Mouse (Mus musculus): ENCODE measurements around the gene Rec114. TPM values are rescaled to one million over a fixed set of nuclear protein-coding genes. Genes with fewer than 3 reads are reported as not detected.
A peak's percentile ranks its signal among the peaks of the same experiment; 100 is the strongest.

Rec114 gene
- total and polyA plus RNA-seq, 2 experiments from 2014 or later: 2.0 to 6.7 TPM

GRCm38 (mm10) chr9:58662007-58662406, 81.8 kb downstream of the Rec114 start:
- no peak overlapping the region for H3K4me3 ChIP-seq (ENCODE audit: low read length)
- TF ChIP-seq CTCF (IDR thresholded peaks at IDR 0.05; ENCODE audit: low read depth): 0 out of 2 replicates have a peak, but pooled peaks have one; percentile 14
- DNase-seq (ENCODE audit: low spot score): no peak
- no peak overlapping the region for H3K4me2 ChIP-seq (ENCODE audit: low read depth, low read length)
- ATAC-seq: no peak
- WGBS: 86% methylated on average over 4 of the region's 4 CpGs
- peaks cover 2% of the 10 kb centered on the region; the same call in 1 of the 2 replicates for H3K36me3 ChIP-seq (ENCODE audit: insufficient read depth, low read length)
- H3K9me3 ChIP-seq (ENCODE audit: low read length): no peaks in the 10 kb centered on the region
- no peak overlapping the region for H3K27ac ChIP-seq
- no peaks in the 10 kb centered on the region for H3K4me1 ChIP-seq (ENCODE audit: insufficient read depth, low read length)
- H3K27me3 ChIP-seq (ENCODE audit: insufficient read depth, low read length): no peaks in the 10 kb centered on the region
- no peak overlapping the region for H3K9ac ChIP-seq (replicated peaks; ENCODE audit: low read length)

GRCm38 (mm10) chr9:58660673-58661072, 83.1 kb downstream of the Rec114 start:
- Histone ChIP-seq H3K4me1 (ENCODE audit: insufficient read depth, low read length) (no peaks in the 10 kb centered on the region), H3K36me3 (ENCODE audit: insufficient read depth, low read length) (peaks cover 4% of the 10 kb centered on the region; the same call in 1 of the 2 replicates), H3K4me2 (ENCODE audit: low read depth, low read length) (no peak overlapping the region), H3K4me3 (ENCODE audit: low read length) (no peak overlapping the region), H3K9ac (replicated peaks; ENCODE audit: low read length) (no peak overlapping the region), H3K27me3 (ENCODE audit: insufficient read depth, low read length) (no peaks in the 10 kb centered on the region), H3K9me3 (ENCODE audit: low read length) (no peaks in the 10 kb centered on the region), H3K27ac (no peak overlapping the region)
- no peak for TF ChIP-seq CTCF (IDR thresholded peaks at IDR 0.05; ENCODE audit: low read depth)
- 91% methylated on average over 3 of the region's 3 CpGs for WGBS
- no peak for DNase-seq (ENCODE audit: low spot score)
- no peak for ATAC-seq

GRCm38 (mm10) chr9:58659989-58660388, 83.8 kb downstream of the Rec114 start:
- Histone ChIP-seq H3K36me3 (ENCODE audit: insufficient read depth, low read length) (peaks cover 4% of the 10 kb centered on the region; the same call in 1 of the 2 replicates), H3K27ac (no peak overlapping the region), H3K4me1 (ENCODE audit: insufficient read depth, low read length) (no peaks in the 10 kb centered on the region), H3K4me2 (ENCODE audit: low read depth, low read length) (no peak overlapping the region), H3K9me3 (ENCODE audit: low read length) (no peaks in the 10 kb centered on the region), H3K4me3 (ENCODE audit: low read length) (no peak overlapping the region), H3K9ac (replicated peaks; ENCODE audit: low read length) (no peak overlapping the region), H3K27me3 (ENCODE audit: insufficient read depth, low read length) (no peaks in the 10 kb centered on the region)
- no peak for TF ChIP-seq CTCF (IDR thresholded peaks at IDR 0.05; ENCODE audit: low read depth)
- ATAC-seq (no peak), DNase-seq (ENCODE audit: low spot score) (no peak)
- 81% methylated on average over 9 of the region's 9 CpGs for WGBS

DNA sequence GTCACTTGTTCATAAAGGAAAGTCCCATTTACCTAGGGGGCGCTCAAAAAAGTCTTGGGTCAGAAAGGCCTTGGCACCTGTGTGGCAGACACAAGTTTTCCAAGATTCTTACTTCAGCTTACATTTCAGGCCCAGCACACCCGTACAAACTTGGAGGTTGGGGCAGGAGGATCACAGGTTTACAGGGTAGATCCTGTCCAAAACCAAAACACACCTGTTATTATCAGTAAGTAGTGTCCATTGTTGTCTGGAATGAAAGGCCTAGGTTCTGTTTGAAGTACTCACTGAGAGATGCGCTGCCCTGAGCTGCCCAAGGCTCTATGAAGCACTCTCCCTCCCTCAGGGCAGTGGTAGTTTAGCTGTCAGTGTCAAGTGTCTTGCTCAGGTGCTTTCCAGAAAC, 84.4 kb downstream of the Rec114 start:
- no peak for TF ChIP-seq CTCF (IDR thresholded peaks at IDR 0.05; ENCODE audit: low read depth)
- Histone ChIP-seq H3K4me3 (ENCODE audit: low read length) (no peak overlapping the region), H3K27ac (no peak overlapping the region), H3K9me3 (ENCODE audit: low read length) (no peaks in the 10 kb centered on the region), H3K9ac (replicated peaks; ENCODE audit: low read length) (no peak overlapping the region), H3K4me2 (ENCODE audit: low read depth, low read length) (no peak overlapping the region), H3K36me3 (ENCODE audit: insufficient read depth, low read length) (peaks cover 4% of the 10 kb centered on the region; the same call in 1 of the 2 replicates), H3K27me3 (ENCODE audit: insufficient read depth, low read length) (no peaks in the 10 kb centered on the region), H3K4me1 (ENCODE audit: insufficient read depth, low read length) (no peaks in the 10 kb centered on the region)
- DNase-seq (ENCODE audit: low spot score) (no peak), ATAC-seq (no peak)
- WGBS: 91% methylated on average over 3 of the region's 3 CpGs

DNA sequence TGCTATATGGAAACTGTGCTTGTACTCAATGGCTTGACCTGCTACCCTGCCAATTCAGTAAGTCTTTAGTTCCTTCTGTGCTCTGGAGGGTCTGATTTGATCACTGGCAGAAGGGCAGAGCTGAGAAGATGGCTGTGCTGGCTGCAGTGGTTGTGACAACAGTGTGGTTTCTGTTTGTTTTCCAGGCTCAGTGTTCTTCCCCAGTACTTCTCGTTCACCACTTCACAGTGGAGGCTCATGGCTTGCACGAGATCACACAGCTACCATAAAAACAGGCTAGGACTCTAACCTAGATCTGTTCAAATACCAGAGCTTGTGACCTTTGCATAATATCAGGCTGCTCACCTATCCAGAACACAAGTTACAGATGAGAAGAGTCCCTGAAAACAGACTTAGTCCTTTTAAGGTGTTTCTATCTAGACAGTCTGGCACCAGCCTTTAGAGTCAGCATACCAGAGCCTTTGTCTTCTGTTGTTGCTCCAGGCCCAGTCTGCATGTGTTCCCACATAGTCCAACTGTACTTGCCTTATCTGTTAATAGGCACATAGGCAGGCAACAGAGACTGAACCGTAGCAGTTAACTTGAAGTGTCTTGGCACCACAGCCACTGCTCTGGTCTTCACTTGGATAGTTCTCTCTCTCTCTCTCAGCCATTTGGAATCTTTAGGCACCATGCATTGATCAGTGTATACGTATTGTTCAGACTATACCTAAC, 85.0 kb downstream of the Rec114 start:
- Histone ChIP-seq H3K27me3 (ENCODE audit: insufficient read depth, low read length) (no peaks in the 10 kb centered on the region), H3K4me3 (ENCODE audit: low read length) (no peak overlapping the region), H3K9ac (replicated peaks; ENCODE audit: low read length) (no peak overlapping the region), H3K4me2 (ENCODE audit: low read depth, low read length) (no peak overlapping the region), H3K9me3 (ENCODE audit: low read length) (no peaks in the 10 kb centered on the region), H3K27ac (no peak overlapping the region), H3K4me1 (ENCODE audit: insufficient read depth, low read length) (no peaks in the 10 kb centered on the region), H3K36me3 (ENCODE audit: insufficient read depth, low read length) (peaks cover 4% of the 10 kb centered on the region; the same call in 1 of the 2 replicates)
- TF ChIP-seq CTCF (IDR thresholded peaks at IDR 0.05; ENCODE audit: low read depth): no peak
- ATAC-seq: no peak
- WGBS: 94% methylated on average over 4 of the region's 4 CpGs
- no peak for DNase-seq (ENCODE audit: low spot score)

- H3K27ac ChIP-seq: no peak overlapping the region
- 89% methylated on average over 5 of the region's 5 CpGs for WGBS
- peaks cover 4% of the 10 kb centered on the region; the same call in 1 of the 2 replicates for H3K36me3 ChIP-seq (ENCODE audit: insufficient read depth, low read length)
- DNase-seq (ENCODE audit: low spot score) (no peak), ATAC-seq (no peak)
- no peak for TF ChIP-seq CTCF (IDR thresholded peaks at IDR 0.05; ENCODE audit: low read depth)
- H3K9ac ChIP-seq (replicated peaks; ENCODE audit: low read length): no peak overlapping the region
- no peak overlapping the region for H3K4me3 ChIP-seq (ENCODE audit: low read length)
- H3K27me3 ChIP-seq (ENCODE audit: insufficient read depth, low read length): no peaks in the 10 kb centered on the region
- H3K4me1 ChIP-seq (ENCODE audit: insufficient read depth, low read length): no peaks in the 10 kb centered on the region
- H3K4me2 ChIP-seq (ENCODE audit: low read depth, low read length): no peak overlapping the region
- no peaks in the 10 kb centered on the region for H3K9me3 ChIP-seq (ENCODE audit: low read length)
Observed at GRCm38 (mm10) chr9:58657735-58658512, 85.8 kb downstream of the Rec114 start.
